ENCODE assay signal across 14 mouse cellular contexts in genomic region chr1:38368081-38368689, GRCm38 (mm10).
DNase-seq lines count a peak whose midpoint lies in the region; ATAC-seq lines count a peak whose summit lies in the region.
"Had no signal": no experiment of that assay in that cellular context is flagged by ENCODE, and none has a peak within 500 bp of the region (broad histone marks: within the 10 kb centered on the region; RNA-seq: fewer than 3 reads in every experiment).

No protein-coding gene starts in this region.

- H3K9ac ChIP-seq in forebrain, embryonic 16.5 days (replicated peaks; ENCODE audit: low read depth, low read length), result no peak overlapping the region
- no peak overlapping the region for H3K9ac ChIP-seq in midbrain, embryonic 11.5 days (ENCODE audit: low read length)
- no peak overlapping the region for H3K9ac ChIP-seq in midbrain, embryonic 15.5 days
- no peak overlapping the region for H3K9ac ChIP-seq in neural tube, embryonic 14.5 days (replicated peaks; ENCODE audit: low read depth, low read length)
- H3K9ac ChIP-seq: intestine, embryonic 15.5 days; liver, embryonic 13.5 days had no signal

- H3K4me2 ChIP-seq in forebrain, embryonic 16.5 days (ENCODE audit: low read length), result no peak overlapping the region
- no peak overlapping the region for H3K4me2 ChIP-seq in midbrain, embryonic 11.5 days
- no peak overlapping the region for H3K4me2 ChIP-seq in midbrain, embryonic 15.5 days
- no peak overlapping the region for H3K4me2 ChIP-seq in neural tube, embryonic 14.5 days (ENCODE audit: low read depth, low read length)
- H3K4me2 ChIP-seq: intestine, embryonic 15.5 days; liver, embryonic 13.5 days had no signal

- H3K36me3 ChIP-seq in forebrain, embryonic 16.5 days (ENCODE audit: control insufficient read depth, insufficient read depth), result no peaks in the 10 kb centered on the region
- H3K36me3 ChIP-seq in forebrain, embryonic 10.5 days (replicated peaks), result no peaks in the 10 kb centered on the region
- no peaks in the 10 kb centered on the region for H3K36me3 ChIP-seq in midbrain, embryonic 11.5 days (ENCODE audit: control insufficient read depth, insufficient read depth, low read length)
- H3K36me3 ChIP-seq in midbrain, embryonic 15.5 days (replicated peaks), result no peaks in the 10 kb centered on the region
- H3K36me3 ChIP-seq in neural tube, embryonic 14.5 days (ENCODE audit: control insufficient read depth, insufficient read depth, low read length), result no peaks in the 10 kb centered on the region
- H3K36me3 ChIP-seq: intestine, embryonic 15.5 days; limb, embryonic 10.5 days; liver, embryonic 13.5 days had no signal

- H3K27me3 ChIP-seq in forebrain, embryonic 16.5 days (replicated peaks; ENCODE audit: control insufficient read depth, insufficient read depth, low read length), result no peaks in the 10 kb centered on the region
- H3K27me3 ChIP-seq in forebrain, embryonic 10.5 days (ENCODE audit: poor library complexity, severe bottlenecking), result no peaks in the 10 kb centered on the region
- H3K27me3 ChIP-seq in midbrain, embryonic 11.5 days (ENCODE audit: control insufficient read depth, insufficient read depth, low read length), result no peaks in the 10 kb centered on the region
- H3K27me3 ChIP-seq in midbrain, embryonic 15.5 days (replicated peaks), result no peaks in the 10 kb centered on the region
- no peaks in the 10 kb centered on the region for H3K27me3 ChIP-seq in neural tube, embryonic 14.5 days (ENCODE audit: control insufficient read depth, insufficient read depth, low read length)
- H3K27me3 ChIP-seq: intestine, embryonic 15.5 days; liver, embryonic 13.5 days had no signal

- peaks cover 22% of the 10 kb centered on the region for H3K4me1 ChIP-seq in forebrain, embryonic 16.5 days (replicated peaks; ENCODE audit: control insufficient read depth, insufficient read depth, low read length)
- peaks cover 18% of the 10 kb centered on the region for H3K4me1 ChIP-seq in forebrain, embryonic 10.5 days
- no peaks in the 10 kb centered on the region for H3K4me1 ChIP-seq in midbrain, embryonic 11.5 days (ENCODE audit: control insufficient read depth, insufficient read depth, low read length)
- H3K4me1 ChIP-seq in midbrain, embryonic 15.5 days, result no peaks in the 10 kb centered on the region
- peaks cover 18% of the 10 kb centered on the region for H3K4me1 ChIP-seq in neural tube, embryonic 14.5 days (ENCODE audit: control insufficient read depth, insufficient read depth, low read length)
- H3K4me1 ChIP-seq: intestine, embryonic 15.5 days; liver, embryonic 13.5 days had no signal

- H3K4me3 ChIP-seq in forebrain, embryonic 16.5 days (replicated peaks; ENCODE audit: low read length), result no peak overlapping the region
- H3K4me3 ChIP-seq in forebrain, embryonic 10.5 days, result no peak overlapping the region
- H3K4me3 ChIP-seq in midbrain, embryonic 11.5 days (ENCODE audit: low read depth, low read length), result no peak overlapping the region
- H3K4me3 ChIP-seq in midbrain, embryonic 15.5 days, result no peak overlapping the region
- H3K4me3 ChIP-seq in neural tube, embryonic 14.5 days (ENCODE audit: low read depth, low read length), result no peak overlapping the region
- H3K4me3 ChIP-seq: intestine, embryonic 15.5 days; limb, embryonic 10.5 days; liver, embryonic 13.5 days had no signal

- 0 out of 2 replicates have a peak, but pooled peaks have one; percentile 11 for ATAC-seq in forebrain, embryonic 16.5 days
- no peak for ATAC-seq in midbrain, embryonic 11.5 days (ENCODE audit: low FRiP score)
- no peak for ATAC-seq in midbrain, embryonic 15.5 days (replicated peaks)
- ATAC-seq in neural tube, embryonic 14.5 days (ENCODE audit: low read depth), result peak; percentile 33
- ATAC-seq: activated CD4-positive, CD25-positive, alpha-beta regulatory T cell, adult 4 months; intestine, embryonic 15.5 days had no signal

- no peak for DNase-seq in forebrain, embryonic 10.5 days (ENCODE audit: extremely low spot score, low spot score)
- peak; percentile 71 for DNase-seq in midbrain, embryonic 11.5 days (ENCODE audit: low spot score, missing footprints)
- peak; percentile 17 for DNase-seq in cerebellum, adult 9-10 months
- no peak for DNase-seq in layer of hippocampus, adult 18-20 months (ENCODE audit: low spot score in 2 of 2)
- DNase-seq: liver, embryonic 13.5 days; lung, postnatal 14 days; midbrain, embryonic 14.5 days had no signal

- WGBS in forebrain, embryonic 16.5 days, result 60% methylated on average over 6 of the region's 6 CpGs
- WGBS in forebrain, embryonic 10.5 days, result 92% methylated on average over 6 of the region's 6 CpGs
- WGBS in midbrain, embryonic 11.5 days, result 87% methylated on average over 6 of the region's 6 CpGs
- 86% methylated on average over 6 of the region's 6 CpGs for WGBS in midbrain, embryonic 15.5 days
- 43% methylated on average over 6 of the region's 6 CpGs for WGBS in neural tube, embryonic 14.5 days

- H3K9me3 ChIP-seq in forebrain, embryonic 16.5 days (ENCODE audit: control insufficient read depth, low read length), result no peaks in the 10 kb centered on the region
- no peaks in the 10 kb centered on the region for H3K9me3 ChIP-seq in forebrain, embryonic 10.5 days
- H3K9me3 ChIP-seq in midbrain, embryonic 11.5 days (ENCODE audit: control insufficient read depth, low read length), result no peaks in the 10 kb centered on the region
- no peaks in the 10 kb centered on the region for H3K9me3 ChIP-seq in midbrain, embryonic 15.5 days
- no peaks in the 10 kb centered on the region for H3K9me3 ChIP-seq in neural tube, embryonic 14.5 days (ENCODE audit: control insufficient read depth, low read length)
- H3K9me3 ChIP-seq: intestine, embryonic 15.5 days; limb, embryonic 10.5 days; liver, embryonic 13.5 days had no signal

- no peak overlapping the region for H3K27ac ChIP-seq in forebrain, embryonic 16.5 days (ENCODE audit: low read length)
- no peak overlapping the region for H3K27ac ChIP-seq in forebrain, embryonic 10.5 days
- no peak overlapping the region for H3K27ac ChIP-seq in midbrain, embryonic 11.5 days (ENCODE audit: low read depth, low read length)
- H3K27ac ChIP-seq in midbrain, embryonic 15.5 days, result no peak overlapping the region
- peak overlapping the region; percentile 23; the same call in 1 of the 2 replicates for H3K27ac ChIP-seq in neural tube, embryonic 14.5 days (ENCODE audit: low read depth, low read length)
- H3K27ac ChIP-seq: intestine, embryonic 15.5 days; kidney, postnatal 0 days; limb, embryonic 10.5 days; liver, embryonic 13.5 days had no signal

Comparison
In these comparisons a context has a peak if more than half of its experiments do, and no peak if none do; other contexts are left out.
1. ATAC-seq: peak in forebrain, embryonic 16.5 days (single experiment) and neural tube, embryonic 14.5 days (single experiment); none in midbrain, embryonic 11.5 days (single experiment) and midbrain, embryonic 15.5 days (single experiment).
2. DNase-seq: peak in midbrain, embryonic 11.5 days (single experiment) and cerebellum, adult 9-10 months (single experiment); none in forebrain, embryonic 10.5 days (single experiment) and layer of hippocampus, adult 18-20 months (0 of 2).